Mouse (Mus musculus) intestine, embryonic 14.5 days (tissue): Measurements from ENCODE around the gene Tsfm. TPM values are rescaled to one million over a fixed set of nuclear protein-coding genes. Genes with fewer than 3 reads are reported as not detected.
A peak's percentile ranks its signal among the peaks of the same experiment; 100 is the strongest.

Experiments
- microRNA counts: library from miRNA; unstranded; fragments of <30 nt; microRNA quantifications from one replicate; lab custom pipeline; 2016
- microRNA-seq: library from miRNA; unstranded; fragments of <30 nt; microRNA quantifications from one replicate; pipeline ENCODE4, GENCODE M21; 2016
- polyA plus RNA-seq: library from polyadenylated mRNA; unstranded; fragments of >200 nt; fragmentation: Nextera tagmentation; extraction: Ambion mirVana; gene quantifications from 2 replicates; pipeline ENCODE4 v1.2.1, GENCODE M21; 2014

Gene Tsfm
- polyA plus RNA-seq, 1 experiment from 2014 or later, result 86.3 TPM

MicroRNA genes within 50 kb of the gene (microRNA counts, 519-probe panel; counts per million panel counts)
- microRNA mmu-miR-26a (lab: Ali Mortazavi, UCI) (3,505 counts per million, percentile 47 among the panel's probes with 10 or more counts), microRNA mmu-miR-546 (lab: Ali Mortazavi, UCI) (not detected)

Small RNA genes lying within 50 kb of the gene (microRNA-seq; reads per million reads assigned to microRNA genes)
- gene Mir26a-2 (71.3 reads per million, percentile 55 among the genes with 10 or more reads in this experiment), gene Mir546 (0.25 reads per million)

Other genes with a start within 250 kb of the Tsfm start
- 21.8 and 22.9 TPM in 2 replicates for gene Atp23, start 129.5 kb downstream of the Tsfm start, polyA plus RNA-seq
- 99.2 and 101 TPM in 2 replicates for gene Ctdsp2, start 52.1 kb downstream of the Tsfm start, polyA plus RNA-seq
- 0.22 TPM in 2 replicates for gene Avil, start 30.1 kb downstream of the Tsfm start, polyA plus RNA-seq
- 60.8 and 65.2 TPM in 2 replicates for gene Mettl1, start 10.6 kb upstream of the Tsfm start, polyA plus RNA-seq
- gene Eef1akmt3, start 10.7 kb upstream of the Tsfm start, polyA plus RNA-seq, result 0.31 and 0.50 TPM in 2 replicates
- 0.07 and 0.15 TPM in 2 replicates for gene Cyp27b1, start 17.4 kb upstream of the Tsfm start, polyA plus RNA-seq
- 1.4 and 1.9 TPM in 2 replicates for gene March9, start 29.3 kb upstream of the Tsfm start, polyA plus RNA-seq
- gene Cdk4, start 32.7 kb upstream of the Tsfm start, polyA plus RNA-seq, result 1,915 and 2,068 TPM in 2 replicates
- 92.4 and 114 TPM in 2 replicates for gene Tspan31, start 39.4 kb upstream of the Tsfm start, polyA plus RNA-seq
- gene Agap2, start 44.4 kb upstream of the Tsfm start, polyA plus RNA-seq, result 0.23 and 0.26 TPM in 2 replicates
- gene Os9, start 90.3 kb upstream of the Tsfm start, polyA plus RNA-seq, result 47.6 and 51.6 TPM in 2 replicates
- 54.3 and 66.0 TPM in 2 replicates for gene B4galnt1, start 134.4 kb upstream of the Tsfm start, polyA plus RNA-seq
- gene Slc26a10, start 149.8 kb upstream of the Tsfm start, polyA plus RNA-seq, result 0.93 and 1.3 TPM in 2 replicates
- 49.0 and 57.7 TPM in 2 replicates for gene Arhgef25, start 159.2 kb upstream of the Tsfm start, polyA plus RNA-seq
- gene Dtx3, start 164.9 kb upstream of the Tsfm start, polyA plus RNA-seq, result 95.8 and 101 TPM in 2 replicates
- 24.2 and 25.9 TPM in 2 replicates for gene Pip4k2c, start 180.7 kb upstream of the Tsfm start, polyA plus RNA-seq
- 9.2 and 10.6 TPM in 2 replicates for gene Kif5a, start 232.5 kb upstream of the Tsfm start, polyA plus RNA-seq
- gene Dctn2, start 235.5 kb upstream of the Tsfm start, polyA plus RNA-seq, result 157 and 166 TPM in 2 replicates